Mouse (Mus musculus) MEL (cell line): ENCODE measurements around the gene Dda1. TPM values are rescaled to one million over a fixed set of nuclear protein-coding genes. Genes with fewer than 3 reads are reported as not detected.

Source experiments
- DNase-seq: peaks from one replicate; pipeline ENCODE4 v3.0.0; 2011; ENCODE audit warnings: low read depth, low spot score
- H3K27ac ChIP-seq: 2 replicates; pipeline ENCODE4 v1.5.1; 2012; ENCODE audit warnings: low read depth, mild to moderate bottlenecking, control low read depth, low read length, moderate library complexity; ENCODE audit not compliant: control insufficient read depth
- H3K27me3 ChIP-seq, 2 experiments: fragments of 150-350 bp in 1 of 2; sonication (generic) in 1 of 2; 2 replicates each; pipeline ENCODE4 v1.6.1; 2012; ENCODE audit warnings: low read length in 2 of 2, mild to moderate bottlenecking in 2 of 2, improper control_type of control experiment in 1 of 2, moderate library complexity in 1 of 2; ENCODE audit not compliant: insufficient read depth in 2 of 2, control insufficient read depth in 1 of 2
- H3K36me3 ChIP-seq, 2 experiments: 2 replicates each; pipeline ENCODE4 v1.6.1; 2012 to 2014; ENCODE audit warnings: low read length in 2 of 2, improper control_type of control experiment in 1 of 2, inconsistent platforms in 1 of 2, mild to moderate bottlenecking in 1 of 2; ENCODE audit not compliant: insufficient read depth in 2 of 2, control insufficient read depth in 1 of 2
- H3K4me1 ChIP-seq, 2 experiments: fragments of 150-350 bp in 1 of 2; sonication (generic) in 1 of 2; 2 replicates each; pipeline ENCODE4 v1.6.1; 2012; ENCODE audit warnings: low read length in 2 of 2, improper control_type of control experiment in 1 of 2, mild to moderate bottlenecking in 1 of 2; ENCODE audit not compliant: insufficient read depth in 2 of 2, control insufficient read depth in 1 of 2
- H3K4me3 ChIP-seq, 2 experiments: fragments of 150-350 bp in 1 of 2; sonication (generic) in 1 of 2; 2 replicates each; pipeline ENCODE4 v1.5.1; 2012; ENCODE audit warnings: low read depth in 2 of 2, low read length in 2 of 2, mild to moderate bottlenecking in 2 of 2, moderate library complexity in 2 of 2, control low read depth in 1 of 2, improper control_type of control experiment in 1 of 2; ENCODE audit not compliant: control insufficient read depth in 1 of 2, insufficient read depth in 1 of 2
- H3K79me2 ChIP-seq: 2 replicates; pipeline ENCODE4 v1.6.1; 2012; ENCODE audit warnings: mild to moderate bottlenecking, low read length, moderate library complexity; ENCODE audit not compliant: control insufficient read depth, poor library complexity, insufficient read depth
- H3K9ac ChIP-seq: 2 replicates; pipeline ENCODE4 v1.6.1; 2012; ENCODE audit warnings: low read depth, mild to moderate bottlenecking, control low read depth, low read length, moderate library complexity; ENCODE audit not compliant: control insufficient read depth, poor library complexity, severe bottlenecking
- H3K9me3 ChIP-seq: fragments of 150-350 bp; sonication (generic); replicated peaks from 2 replicates; pipeline ENCODE4 v1.6.1; 2012; ENCODE audit warnings: mild to moderate bottlenecking, low read length, improper control_type of control experiment, moderate library complexity; ENCODE audit not compliant: insufficient read depth
- CHD2 ChIP-seq: IDR thresholded peaks from 2 replicates; pipeline ENCODE4 v1.6.1; 2011; ENCODE audit warnings: low read length, improper control_type of control experiment
- CTCF ChIP-seq, 3 experiments: IDR thresholded peaks in 2 of 3; conservative IDR thresholded peaks in 1 of 3; 2 replicates each; pipeline ENCODE4 v1.5.1; 2011 to 2012; ENCODE audit warnings: low read length in 3 of 3, low read depth in 2 of 3, mild to moderate bottlenecking in 2 of 3, improper control_type of control experiment in 1 of 3, inconsistent platforms in 1 of 3, mixed read lengths in 1 of 3, moderate library complexity in 1 of 3; ENCODE audit not compliant: control insufficient read depth in 1 of 3, insufficient read depth in 1 of 3, poor library complexity in 1 of 3, severe bottlenecking in 1 of 3
- E2F4 ChIP-seq: IDR thresholded peaks from 2 replicates; pipeline ENCODE4 v1.6.1; 2011; ENCODE audit warnings: low read depth, low read length, improper control_type of control experiment, borderline replicate concordance
- ELF1 ChIP-seq: IDR thresholded peaks from 2 replicates; pipeline ENCODE4 v1.6.1; 2014; ENCODE audit warnings: low read depth, mild to moderate bottlenecking, inconsistent platforms, low read length, improper control_type of control experiment, moderate library complexity
- EP300 ChIP-seq, 2 experiments: IDR thresholded peaks; 2 replicates each; pipeline ENCODE4 v1.6.1; 2011; ENCODE audit warnings: improper control_type of control experiment in 2 of 2, low read length in 2 of 2, low read depth in 1 of 2, mild to moderate bottlenecking in 1 of 2
- ETS1 ChIP-seq: IDR thresholded peaks from 2 replicates; pipeline ENCODE4 v1.6.1; 2012; ENCODE audit warnings: low read depth, mild to moderate bottlenecking, inconsistent platforms, low read length, improper control_type of control experiment, moderate library complexity
- GABPA ChIP-seq: IDR thresholded peaks from 2 replicates; pipeline ENCODE4 v1.6.1; 2012; ENCODE audit warnings: low read depth, mild to moderate bottlenecking, inconsistent platforms, low read length, improper control_type of control experiment, moderate library complexity
- GATA1 ChIP-seq: IDR thresholded peaks from 2 replicates; pipeline ENCODE4 v1.6.1; 2011; ENCODE audit warnings: low read depth, low read length, improper control_type of control experiment
- HCFC1 ChIP-seq: IDR thresholded peaks from 2 replicates; pipeline ENCODE4 v1.6.1; 2012; ENCODE audit warnings: low read depth, mild to moderate bottlenecking, inconsistent platforms, low read length, improper control_type of control experiment, moderate library complexity
- JUND ChIP-seq: IDR thresholded peaks from 2 replicates; pipeline ENCODE4 v1.6.1; 2011; ENCODE audit warnings: low read depth, mild to moderate bottlenecking, improper control_type of control experiment, low read length
- MAFK ChIP-seq: IDR thresholded peaks from 2 replicates; pipeline ENCODE4 v1.6.1; 2011; ENCODE audit warnings: low read depth, mild to moderate bottlenecking, low read length, improper control_type of control experiment, borderline replicate concordance
- MAX ChIP-seq: IDR thresholded peaks from 2 replicates; pipeline ENCODE4 v1.6.1; 2011; ENCODE audit warnings: low read length, improper control_type of control experiment
- MXI1 ChIP-seq: IDR thresholded peaks from 2 replicates; pipeline ENCODE4 v1.6.1; 2011; ENCODE audit warnings: mild to moderate bottlenecking, low read depth, low read length, improper control_type of control experiment
- MYB ChIP-seq: IDR thresholded peaks from 2 replicates; pipeline ENCODE4 v1.6.1; 2011; ENCODE audit warnings: mild to moderate bottlenecking, low read depth, low read length, improper control_type of control experiment
- NELFE ChIP-seq: IDR thresholded peaks from 2 replicates; pipeline ENCODE4 v1.6.1; 2011; ENCODE audit warnings: low read depth, low read length, improper control_type of control experiment
- POLR2AphosphoS5 ChIP-seq: IDR thresholded peaks from 2 replicates; pipeline ENCODE4 v1.6.1; 2012; ENCODE audit warnings: low read depth, borderline replicate concordance, mild to moderate bottlenecking, inconsistent platforms, low read length, moderate library complexity, mixed read lengths
- RAD21 ChIP-seq: IDR thresholded peaks from 2 replicates; pipeline ENCODE4 v1.6.1; 2011; ENCODE audit warnings: mild to moderate bottlenecking, low read depth, low read length, improper control_type of control experiment
- RCOR1 ChIP-seq: IDR thresholded peaks from 2 replicates; pipeline ENCODE4 v1.6.1; 2012; ENCODE audit warnings: low read depth, mild to moderate bottlenecking, inconsistent platforms, low read length, improper control_type of control experiment
- SIN3A ChIP-seq: IDR thresholded peaks from 2 replicates; pipeline ENCODE4 v1.6.1; 2012; ENCODE audit warnings: low read length, improper control_type of control experiment, inconsistent platforms
- TAL1 ChIP-seq: IDR thresholded peaks from 2 replicates; pipeline ENCODE4 v1.6.1; 2012; ENCODE audit warnings: mild to moderate bottlenecking, inconsistent platforms, low read length, moderate library complexity, mixed read lengths
- TBP ChIP-seq: IDR thresholded peaks from 2 replicates; pipeline ENCODE4 v1.8.0; 2011; ENCODE audit warnings: low read depth, low read length, improper control_type of control experiment
- USF1 ChIP-seq: IDR thresholded peaks from 2 replicates; pipeline ENCODE4 v1.6.1; 2014; ENCODE audit warnings: low read depth, mild to moderate bottlenecking, inconsistent platforms, low read length, improper control_type of control experiment, moderate library complexity
- ZC3H11A ChIP-seq: IDR thresholded peaks from 2 replicates; pipeline ENCODE4 v1.6.1; 2012; ENCODE audit warnings: low read depth, mild to moderate bottlenecking, inconsistent platforms, low read length, improper control_type of control experiment
- ZKSCAN1 ChIP-seq: IDR thresholded peaks from 2 replicates; pipeline ENCODE4 v1.6.1; 2012; ENCODE audit warnings: low read depth, mild to moderate bottlenecking, inconsistent platforms, low read length, improper control_type of control experiment, moderate library complexity
- ZMIZ1 ChIP-seq: IDR thresholded peaks from 2 replicates; pipeline ENCODE4 v1.6.1; 2012; ENCODE audit warnings: low read depth, mild to moderate bottlenecking, inconsistent platforms, low read length, improper control_type of control experiment, moderate library complexity
- ZNF384 ChIP-seq: IDR thresholded peaks from 2 replicates; pipeline ENCODE4 v1.6.1; 2012; ENCODE audit warnings: low read depth, mild to moderate bottlenecking, inconsistent platforms, low read length, improper control_type of control experiment
- polyA plus RNA-seq, 2 experiments: library from polyadenylated mRNA; stranded (reverse) in 1 of 2; unstranded in 1 of 2; fragments of >175 nt in 1 of 2; fragments of >200 nt in 1 of 2; gene quantifications; 2 replicates each; pipeline versions ENCODE4 v1.2.1 to v1.2.4; 2012; ENCODE audit warnings: low replicate concordance in 2 of 2, low read depth in 1 of 2; ENCODE audit not compliant: insufficient read length in 2 of 2, insufficient read depth in 1 of 2, missing spikeins in 1 of 2
- total RNA-seq: library from RNA; depleted of rRNA; stranded (reverse); fragments of 300-350 nt; gene quantifications from 2 replicates; pipeline ENCODE4 v1.2.3, GENCODE M21; 2012

Dda1 gene
- total and polyA plus RNA-seq, 3 experiments = 59.6 to 110 TPM; not detected in 1

GRCm38 (mm10) chr8:71507589-71508104 lies 38.6 kb downstream of the Dda1 start:
- Histone ChIP-seq H3K9ac (no peak overlapping the region), H3K36me3 (peaks cover 0 to 2% of the 10 kb centered on the region in 2 experiments; a peak in 1 of 4 replicates), H3K27me3 (no peaks in the 10 kb centered on the region)
- TF ChIP-seq ETS1 (no peak), ZC3H11A (no peak), ZMIZ1 (no peak), ZNF384 (no peak), EP300 (IDR thresholded peaks at IDR 0.05; ENCODE audit: low read depth in 1 of 2, low read length in 2 of 2) (no peak), NELFE (no peak), POLR2AphosphoS5 (no peak)
- TF ChIP-seq, all 39 proteins: peak for 0
- no peaks in the 10 kb centered on the region for H3K9me3 ChIP-seq
- peaks cover 3% of the 10 kb centered on the region for H3K79me2 ChIP-seq
- H3K27ac ChIP-seq = no peak overlapping the region
- H3K4me1 ChIP-seq = peaks cover 2 to 15% of the 10 kb centered on the region in 2 experiments; a peak in 3 of 4 replicates
- no peak overlapping the region for H3K4me3 ChIP-seq
- DNase-seq = no peak

- Histone ChIP-seq H3K79me2 (peaks cover 3% of the 10 kb centered on the region), H3K9ac (no peak overlapping the region), H3K36me3 (peaks cover 0 to 3% of the 10 kb centered on the region in 2 experiments; a peak in 1 of 4 replicates), H3K27ac (no peak overlapping the region), H3K4me1 (peaks cover 2 to 19% of the 10 kb centered on the region in 2 experiments; a peak in 3 of 4 replicates), H3K9me3 (no peaks in the 10 kb centered on the region), H3K27me3 (no peaks in the 10 kb centered on the region), H3K4me3 (no peak overlapping the region)
- no peak for TF ChIP-seq RCOR1
- DNase-seq = no peak
Measured at GRCm38 (mm10) chr8:71509316-71509715, 40.3 kb downstream of the Dda1 start.

- Histone ChIP-seq H3K4me1 (peaks cover 2 to 19% of the 10 kb centered on the region in 2 experiments; a peak in 3 of 4 replicates), H3K79me2 (peaks cover 3% of the 10 kb centered on the region), H3K9me3 (no peaks in the 10 kb centered on the region), H3K27me3 (no peaks in the 10 kb centered on the region), H3K27ac (peak within 1 kb of the TSS; percentile 62), H3K9ac (peak within 1 kb of the TSS; percentile 66), H3K36me3 (peaks cover 0 to 3% of the 10 kb centered on the region in 2 experiments; a peak in 1 of 4 replicates), H3K4me3 (peak within 1 kb of the TSS; percentile 11 to 55)
- DNase-seq = peak; percentile 92
- peak; percentile 71; the same call in 1 of the 2 replicates for TF ChIP-seq SIN3A
- TF ChIP-seq ZC3H11A = no peak
- no peak for TF ChIP-seq RAD21
- no peak for TF ChIP-seq ZKSCAN1
- no peak; the same call in 1 of the 2 replicates for TF ChIP-seq RCOR1
- TF ChIP-seq ELF1 = no peak
- TF ChIP-seq MYB = no peak
- TF ChIP-seq JUND = no peak
- TF ChIP-seq GATA1 = peak; percentile 78
- TF ChIP-seq E2F4 = no peak
- TF ChIP-seq GABPA = no peak
- peak; percentile 92 for TF ChIP-seq TAL1
- TF ChIP-seq USF1 = no peak
- TF ChIP-seq TBP = peak; percentile 45; the same call in 1 of the 2 replicates
- TF ChIP-seq MAX = no peak
- TF ChIP-seq MXI1 = peak; percentile 25; the same call in 1 of the 2 replicates
- no peak; the same call in 1 of the 2 replicates for TF ChIP-seq HCFC1
- TF ChIP-seq CTCF (IDR thresholded peaks at IDR 0.05 in 2 of 3, conservative IDR thresholded peaks at IDR 0.05 in 1 of 3; ENCODE audit: control insufficient read depth in 1 of 3, insufficient read depth in 1 of 3, low read depth in 2 of 3, low read length in 3 of 3, poor library complexity in 1 of 3, severe bottlenecking in 1 of 3) = no peak
- no peak for TF ChIP-seq CHD2
- TF ChIP-seq MAFK = no peak
Measured at GRCm38 (mm10) chr8:71511644-71512043, 42.6 kb downstream of the Dda1 start, which contains the start of gene Plvap. Plvap (minus strand) TSS chr8:71511752.
